Mouse (Mus musculus) 3T3-L1 (cell line): ENCODE results near the gene B4gat1.

Source experiments
- DNase-seq: peaks from one replicate; pipeline ENCODE4 v3.0.0-alpha.2; 2015; ENCODE audit warnings: low read depth, low spot score

B4gat1 gene

GRCm38 (mm10) chr19:5058801-5059771 lies 20.5 kb downstream of the B4gat1 start:
- DNase-seq = peak; percentile 76

GRCm38 (mm10) chr19:5060365-5061330 lies 22.0 kb downstream of the B4gat1 start:
- peak; percentile 63 for DNase-seq

GRCm38 (mm10) chr19:5062041-5062440 lies 23.4 kb downstream of the B4gat1 start:
- peak; percentile 91 for DNase-seq

- peak; percentile 90 for DNase-seq
These were observed 23.8 kb downstream of the B4gat1 start for GRCm38 (mm10) chr19:5062446-5062845.

- peak; percentile 91 for DNase-seq
These were observed 26.5 kb downstream of the B4gat1 start for GRCm38 (mm10) chr19:5065104-5065503.

GRCm38 (mm10) chr19:5067040-5067799 lies 28.6 kb downstream of the B4gat1 start:
- peak; percentile 81 for DNase-seq

- DNase-seq = peak; percentile 79
These were observed 29.4 kb downstream of the B4gat1 start, which contains the start of gene Cd248 for GRCm38 (mm10) chr19:5067867-5068569. Cd248 (plus strand) TSS chr19:5068078.

- peak; percentile 58 for DNase-seq
These were observed 30.1 kb downstream of the B4gat1 start for GRCm38 (mm10) chr19:5068570-5069234.

GRCm38 (mm10) chr19:5069486-5069885 lies 30.9 kb downstream of the B4gat1 start:
- DNase-seq = no peak

- no peak for DNase-seq
These were observed 31.4 kb downstream of the B4gat1 start for GRCm38 (mm10) chr19:5069978-5070377.

GRCm38 (mm10) chr19:5071077-5071476 lies 32.5 kb downstream of the B4gat1 start:
- no peak for DNase-seq

- DNase-seq = peak; percentile 99
These were observed 33.1 kb downstream of the B4gat1 start for GRCm38 (mm10) chr19:5071545-5072369.

- peak; percentile 98 for DNase-seq
These were observed 33.9 kb downstream of the B4gat1 start for GRCm38 (mm10) chr19:5072389-5073019.

- peak; percentile 92 for DNase-seq
These were observed 34.4 kb downstream of the B4gat1 start for GRCm38 (mm10) chr19:5073028-5073427.

GRCm38 (mm10) chr19:5073518-5073917 lies 34.9 kb downstream of the B4gat1 start:
- no peak for DNase-seq

GRCm38 (mm10) chr19:5079279-5079678 lies 40.7 kb downstream of the B4gat1 start:
- DNase-seq = peak; percentile 68

GRCm38 (mm10) chr19:5082005-5082404 lies 43.4 kb downstream of the B4gat1 start:
- DNase-seq = no peak

- DNase-seq = no peak
These were observed 44.0 kb downstream of the B4gat1 start for GRCm38 (mm10) chr19:5082596-5082995.
